Mouse (Mus musculus) limb, embryonic 14.5 days (tissue): ENCODE measurements around the gene Smyd3. TPM values are rescaled to one million over a fixed set of nuclear protein-coding genes. Genes with fewer than 3 reads are reported as not detected.

Source experiments
- ATAC-seq: fragments of 200-750 bp; cut with Nextera tagmentation; 2 replicates; pipeline ENCODE4 v1.8.0; 2017; ENCODE audit warnings: low read depth, moderate number of reproducible peaks, moderate TSS enrichment; ENCODE audit not compliant: low FRiP score
- DNase-seq: peaks from one replicate; pipeline ENCODE4 v3.0.0-alpha.2; 2015; ENCODE audit warnings: low spot score
- H3K27ac ChIP-seq: fragments of 300-500 bp; sonication (generic); replicated peaks from 2 replicates; pipeline ENCODE4 v1.5.1; 2014; ENCODE audit warnings: low read depth, mild to moderate bottlenecking, low read length, moderate library complexity, mixed read lengths
- H3K27me3 ChIP-seq: fragments of 300-500 bp; sonication (generic); 2 replicates; pipeline ENCODE4 v1.6.1; 2014; ENCODE audit warnings: low read length, mixed read lengths; ENCODE audit not compliant: control insufficient read depth, insufficient read depth
- H3K36me3 ChIP-seq: fragments of 300-500 bp; sonication (generic); 2 replicates; pipeline ENCODE4 v1.6.1; 2014; ENCODE audit warnings: mild to moderate bottlenecking, low read length, moderate library complexity, mixed read lengths; ENCODE audit not compliant: control insufficient read depth, insufficient read depth
- H3K4me1 ChIP-seq: fragments of 300-500 bp; sonication (generic); 2 replicates; pipeline ENCODE4 v1.6.1; 2014; ENCODE audit warnings: antibody characterized with exemption, low read length, mixed read lengths; ENCODE audit not compliant: control insufficient read depth, insufficient read depth
- H3K4me2 ChIP-seq: fragments of 300-500 bp; sonication (generic); replicated peaks from 2 replicates; pipeline ENCODE4 v1.6.1; 2014; ENCODE audit warnings: low read depth, mild to moderate bottlenecking, low read length, moderate library complexity; ENCODE audit not compliant: severe bottlenecking
- H3K4me3 ChIP-seq: fragments of 300-500 bp; sonication (generic); replicated peaks from 2 replicates; pipeline ENCODE4 v1.5.1; 2014; ENCODE audit warnings: low read length
- H3K9ac ChIP-seq: fragments of 300-500 bp; sonication (generic); 2 replicates; pipeline ENCODE4 v1.6.1; 2014; ENCODE audit warnings: mild to moderate bottlenecking, low read depth, low read length, moderate library complexity; ENCODE audit not compliant: severe bottlenecking
- H3K9me3 ChIP-seq: fragments of 300-500 bp; sonication (generic); 2 replicates; pipeline ENCODE4 v1.6.1; 2016; ENCODE audit warnings: low read length; ENCODE audit not compliant: control insufficient read depth
- POLR2A ChIP-seq: fragments of 200-500 bp; IDR thresholded peaks from 2 replicates; pipeline ENCODE4 v1.8.0; 2012; ENCODE audit warnings: inconsistent platforms, mild to moderate bottlenecking, moderate library complexity, borderline replicate concordance; ENCODE audit not compliant: insufficient read depth, insufficient read length; ENCODE audit errors: extremely low read depth
- WGBS: fragments of 180-500 bp; shearing (Covaris S2); extraction: QIAGEN DNeasy Blood & Tissue Kit; methylation state at CpG from one replicate; pipeline ENCODE4 v1.1.7; 2014; 5-methylcytosine and 5-hydroxymethylcytosine counted together
- polyA plus RNA-seq, 2 experiments: library from polyadenylated mRNA; depleted of rRNA in 1 of 2; stranded (reverse) in 1 of 2; unstranded in 1 of 2; fragments of >200 nt; fragmentation: Nextera tagmentation in 1 of 2; extraction: Ambion mirVana in 1 of 2; gene quantifications; 2 replicates each; pipeline versions ENCODE4 v1.2.1 to v1.2.3; 2012 to 2014

The Smyd3 gene
- polyA plus RNA-seq, 2 experiments: 9.8 to 21.5 TPM

- WGBS: 78% methylated on average over 14 of the region's 14 CpGs
Measured at GRCm38 (mm10) chr1:179064601-179065293, 453.1 kb downstream of the Smyd3 start.

GRCm38 (mm10) chr1:179061759-179062168 is 456.1 kb downstream of the Smyd3 start:
- Histone ChIP-seq H3K4me3 (no peak overlapping the region), H3K27ac (no peak overlapping the region), H3K36me3 (no peaks in the 10 kb centered on the region), H3K4me1 (peaks cover 44% of the 10 kb centered on the region), H3K27me3 (no peaks in the 10 kb centered on the region), H3K4me2 (0 out of 2 replicates have a peak overlapping the region, but pooled peaks have one; percentile 15), H3K9ac (no peak overlapping the region), H3K9me3 (no peaks in the 10 kb centered on the region)
- 3% methylated on average over 9 of the region's 9 CpGs for WGBS
- DNase-seq (peak; percentile 92), ATAC-seq (peak; percentile 64)
- TF ChIP-seq POLR2A: no peak

More at GRCm38 (mm10) chr1:179064601-179065293, 453.1 kb downstream of the Smyd3 start:
- H3K4me1 ChIP-seq: peaks cover 31% of the 10 kb centered on the region
- no peak overlapping the region for H3K4me2 ChIP-seq
- no peak for TF ChIP-seq POLR2A
- no peak for ATAC-seq
- no peak for DNase-seq
- no peaks in the 10 kb centered on the region for H3K9me3 ChIP-seq
- H3K27me3 ChIP-seq: no peaks in the 10 kb centered on the region
- no peaks in the 10 kb centered on the region for H3K36me3 ChIP-seq
- no peak overlapping the region for H3K4me3 ChIP-seq
- no peak overlapping the region for H3K9ac ChIP-seq
- no peak overlapping the region for H3K27ac ChIP-seq

GRCm38 (mm10) chr1:179061053-179061452 is 456.8 kb downstream of the Smyd3 start:
- 0 out of 2 replicates have a peak overlapping the region, but pooled peaks have one; percentile 6 for H3K4me2 ChIP-seq
- no peaks in the 10 kb centered on the region for H3K27me3 ChIP-seq
- DNase-seq (no peak), ATAC-seq (no peak)
- H3K4me1 ChIP-seq: peaks cover 44% of the 10 kb centered on the region
- peak overlapping the region; percentile 86; the same call in 1 of the 2 replicates for H3K27ac ChIP-seq
- WGBS: 58% methylated on average over 4 of the region's 4 CpGs
- no peak overlapping the region for H3K9ac ChIP-seq
- no peak for TF ChIP-seq POLR2A
- no peak overlapping the region for H3K4me3 ChIP-seq
- H3K36me3 ChIP-seq: no peaks in the 10 kb centered on the region
- no peaks in the 10 kb centered on the region for H3K9me3 ChIP-seq

- Histone ChIP-seq H3K4me3 (peak overlapping the region; percentile 20), H3K4me1 (peaks cover 44% of the 10 kb centered on the region), H3K9ac (0 out of 2 replicates have a peak overlapping the region, but pooled peaks have one; percentile 5), H3K9me3 (no peaks in the 10 kb centered on the region), H3K36me3 (no peaks in the 10 kb centered on the region), H3K27ac (peak overlapping the region; percentile 86), H3K4me2 (peak overlapping the region; percentile 44), H3K27me3 (no peaks in the 10 kb centered on the region)
- peak; percentile 57 for DNase-seq
- WGBS: 16% methylated on average over 18 of the region's 18 CpGs
- TF ChIP-seq POLR2A: no peak
- no peak for ATAC-seq
Measured at GRCm38 (mm10) chr1:179060113-179060955, 457.5 kb downstream of the Smyd3 start.
